Mouse (Mus musculus) kidney, postnatal 4 days (tissue): ENCODE data around the gene Mpdz.

Experiments used
- DNase-seq, 2 experiments: peaks; one replicate each; pipeline ENCODE4 v3.0.0; 2021; ENCODE audit warnings: mixed read lengths in 2 of 2

The Mpdz gene

GRCm38 (mm10) chr4:81442078-81442981 lies at the start of gene Mpdz:
Gene Mpdz, minus strand, starts transcription at chr4:81442815.
- DNase-seq = peak; percentile 79 to 88

GRCm38 (mm10) chr4:81490556-81490955 lies 47.9 kb upstream of the Mpdz start:
- no peak for DNase-seq

- no peak for DNase-seq
Measured at GRCm38 (mm10) chr4:81484603-81485002, 42.0 kb upstream of the Mpdz start.

- peak in 1 of 2 experiments; percentile 6 for DNase-seq
Measured at GRCm38 (mm10) chr4:81483887-81484602, 41.4 kb upstream of the Mpdz start.

GRCm38 (mm10) chr4:81483159-81483558 lies 40.5 kb upstream of the Mpdz start:
- DNase-seq = peak; percentile 27 to 37

GRCm38 (mm10) chr4:81466821-81467220 lies 24.2 kb upstream of the Mpdz start:
- DNase-seq = no peak

- DNase-seq = no peak
Measured at GRCm38 (mm10) chr4:81465172-81465571, 22.6 kb upstream of the Mpdz start.

- DNase-seq = no peak
Measured at GRCm38 (mm10) chr4:81462253-81462652, 19.6 kb upstream of the Mpdz start.

GRCm38 (mm10) chr4:81458921-81459320 lies 16.3 kb upstream of the Mpdz start:
- no peak for DNase-seq

GRCm38 (mm10) chr4:81453806-81454205 lies 11.2 kb upstream of the Mpdz start:
- no peak for DNase-seq

- DNase-seq = no peak
Measured at GRCm38 (mm10) chr4:81452183-81452582, 9.6 kb upstream of the Mpdz start.

GRCm38 (mm10) chr4:81449413-81449812 lies 6.8 kb upstream of the Mpdz start:
- DNase-seq = no peak

- DNase-seq = no peak
Measured at GRCm38 (mm10) chr4:81443566-81443965, 951 bp upstream of the Mpdz start.

- DNase-seq = no peak
Measured at GRCm38 (mm10) chr4:81433961-81434360, 8.7 kb downstream of the Mpdz start.

GRCm38 (mm10) chr4:81430826-81431225 lies 11.8 kb downstream of the Mpdz start:
- DNase-seq = no peak

GRCm38 (mm10) chr4:81430105-81430504 lies 12.5 kb downstream of the Mpdz start:
- DNase-seq = no peak

- DNase-seq = no peak
Measured at GRCm38 (mm10) chr4:81429670-81430069, 12.9 kb downstream of the Mpdz start.

GRCm38 (mm10) chr4:81423556-81423955 lies 19.1 kb downstream of the Mpdz start:
- DNase-seq = no peak

GRCm38 (mm10) chr4:81421621-81422020 lies 21.0 kb downstream of the Mpdz start:
- DNase-seq = no peak

- DNase-seq = no peak
Measured at GRCm38 (mm10) chr4:81415324-81416026, 27.1 kb downstream of the Mpdz start.

- no peak for DNase-seq
Measured at GRCm38 (mm10) chr4:81414684-81415323, 27.8 kb downstream of the Mpdz start.

- no peak for DNase-seq
Measured at GRCm38 (mm10) chr4:81396883-81397282, 45.7 kb downstream of the Mpdz start.

GRCm38 (mm10) chr4:81392869-81393268 lies 49.7 kb downstream of the Mpdz start:
- DNase-seq = no peak
